Mouse (Mus musculus) thymus, adult 2 months (tissue): ENCODE measurements around the gene Phf1.

ENCODE experiments used
- CTCF ChIP-seq: fragments of 200-500 bp; IDR thresholded peaks from 2 replicates; pipeline ENCODE4 v1.5.1; 2012; ENCODE audit warnings: mild to moderate bottlenecking, control low read depth, low read length, moderate library complexity, borderline replicate concordance; ENCODE audit not compliant: control insufficient read depth, poor library complexity, insufficient read depth; ENCODE audit errors: extremely low read depth
- POLR2A ChIP-seq: fragments of 200-500 bp; IDR thresholded peaks from 2 replicates; pipeline ENCODE4 v1.6.1; 2012; ENCODE audit warnings: mild to moderate bottlenecking, low read length, control low read depth, moderate library complexity; ENCODE audit not compliant: control insufficient read depth, poor library complexity, insufficient read depth; ENCODE audit errors: extremely low read depth

DNA sequence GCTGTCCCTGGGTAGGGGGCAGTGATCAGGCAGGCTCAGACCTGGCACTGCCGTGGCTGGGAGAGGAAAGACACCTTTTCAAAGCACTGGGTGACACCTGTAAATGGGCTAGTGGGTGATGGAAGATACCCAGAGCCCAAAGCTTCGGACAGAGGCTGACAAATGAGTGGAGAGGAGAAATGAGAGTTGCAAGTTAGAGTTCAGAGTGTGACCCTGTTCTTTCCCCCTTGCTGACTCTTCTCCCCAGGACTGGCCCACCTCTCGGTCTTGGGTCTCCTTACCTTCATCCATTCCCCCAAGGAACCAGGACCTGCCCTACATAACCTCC, 7.1 kb downstream of the Phf1 start:
- TF ChIP-seq POLR2A (no peak), CTCF (no peak)
